Mouse (Mus musculus): Measurements from ENCODE around the gene Intu.

DNA sequence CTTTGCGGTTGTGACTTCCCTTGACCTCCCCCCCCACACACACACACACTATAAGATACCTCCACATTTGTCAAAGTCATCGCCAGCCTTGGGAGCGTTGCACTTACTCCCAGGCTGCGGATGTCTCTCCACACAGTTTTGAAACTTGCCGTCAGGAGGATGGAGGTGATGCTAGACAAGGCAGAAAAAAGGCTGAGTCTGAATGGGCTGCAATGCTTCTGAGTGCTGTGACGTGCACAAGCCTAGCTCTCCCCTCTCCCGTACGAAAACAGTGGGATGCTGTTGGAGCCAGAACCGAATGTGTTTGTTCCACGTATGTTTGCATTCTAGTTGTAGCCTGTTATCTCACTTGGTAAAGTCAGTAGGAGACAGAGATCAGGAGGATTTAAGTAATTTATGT, 162.3 kb downstream of the Intu start:
- TF ChIP-seq POLR2A (IDR thresholded peaks at IDR 0.05; ENCODE audit: borderline replicate concordance, extremely low read depth, insufficient read depth, insufficient read length, poor library complexity, severe bottlenecking) (no peak), CTCF (IDR thresholded peaks at IDR 0.05; ENCODE audit: borderline replicate concordance, extremely low read depth, insufficient read depth, insufficient read length) (no peak)

Measured in brain, embryonic 14.5 days (tissue).